Mouse (Mus musculus): ENCODE measurements around the gene Filip1l.

DNA sequence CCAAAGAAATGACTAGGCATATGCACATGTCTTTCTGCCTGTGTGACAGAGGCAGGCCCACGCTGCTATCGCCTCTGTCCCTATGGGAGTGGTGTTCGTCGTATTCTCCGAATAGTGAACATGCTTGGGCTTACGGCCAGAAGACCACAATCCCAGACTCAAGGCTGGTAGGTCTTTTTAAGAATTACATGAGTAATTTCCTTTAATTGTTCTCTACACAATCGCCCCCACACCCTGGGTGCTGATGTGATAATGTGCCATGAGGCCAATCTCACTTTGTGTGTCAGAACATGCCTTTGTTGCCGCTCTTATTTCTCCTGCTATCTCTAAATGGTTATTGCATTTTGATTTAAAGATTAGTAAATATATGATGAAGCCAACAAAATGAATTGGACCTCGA is 132.4 kb downstream of the Filip1l start:
- TF ChIP-seq CTCF (IDR thresholded peaks at IDR 0.05; ENCODE audit: borderline replicate concordance, insufficient read depth, low read length), result no peak
- TF ChIP-seq POLR2A (IDR thresholded peaks at IDR 0.05; ENCODE audit: low read depth, low read length), result no peak
